ENCODE assay signal across 19 mouse cellular contexts in genomic region chr13:20537053-20537452, GRCm38 (mm10).
A peak's percentile ranks its signal among the peaks of the same experiment; 100 is the strongest.
DNase-seq lines count a peak whose midpoint lies in the region; ATAC-seq and TF ChIP-seq lines count a peak whose summit lies in the region.
"Had no signal": no experiment of that assay in that cellular context is flagged by ENCODE, and none has a peak within 500 bp of the region (broad histone marks: within the 10 kb centered on the region; RNA-seq: fewer than 3 reads in every experiment).

No protein-coding gene starts in this region.

- WGBS in embryonic facial prominence, embryonic 10.5 days = 93% methylated on average over 1 of the region's 1 CpGs

- no peaks in the 10 kb centered on the region for H3K9me3 ChIP-seq in embryonic facial prominence, embryonic 10.5 days
- H3K9me3 ChIP-seq: embryonic facial prominence, embryonic 13.5 days; forebrain, embryonic 12.5 days; heart, embryonic 12.5 days; hindbrain, embryonic 10.5 days; hindbrain, embryonic 15.5 days had no signal

- no peak overlapping the region for H3K4me3 ChIP-seq in left cerebral cortex, adult 2 months
- H3K4me3 ChIP-seq in embryonic facial prominence, embryonic 10.5 days = no peak overlapping the region
- H3K4me3 ChIP-seq: embryonic facial prominence, embryonic 13.5 days; forebrain, embryonic 12.5 days; gastrocnemius, adult 2 months; heart, embryonic 12.5 days; hindbrain, embryonic 10.5 days; hindbrain, embryonic 15.5 days had no signal

- intact Hi-C loops in left cerebral cortex, adult 2 months (cut with DNase I) = loop anchor here (5.0 kb wide), 2 partner anchors 45 to 65 kb away; no protein-coding TSS in a partner anchor

- H3K27me3 ChIP-seq in embryonic facial prominence, embryonic 10.5 days (replicated peaks; ENCODE audit: low read depth, poor library complexity, severe bottlenecking) = no peaks in the 10 kb centered on the region
- H3K27me3 ChIP-seq: embryonic facial prominence, embryonic 13.5 days; forebrain, embryonic 12.5 days; heart, embryonic 12.5 days; hindbrain, embryonic 15.5 days had no signal

- DNase-seq in cerebellum, adult 9-10 months = no peak
- DNase-seq in cerebellum, postnatal 25 days = peak; percentile 25 to 43
- no peak for DNase-seq in cerebellum, adult 11-12 months
- no peak for DNase-seq in left cerebral cortex, adult 2 months (ENCODE audit: extremely low spot score in 1 of 2, low spot score in 2 of 2)
- DNase-seq in left cerebral cortex, adult 11 months (ENCODE audit: low spot score) = no peak
- DNase-seq in embryonic facial prominence, embryonic 10.5 days (ENCODE audit: low spot score) = no peak
- DNase-seq: adrenal gland, postnatal 10 days; B cell, adult 2 months; gastrocnemius, adult 2 months; gastrocnemius, postnatal 25 days; kidney, adult 11 months had no signal

- no peak for TF ChIP-seq CTCF in left cerebral cortex, adult 2 months (IDR thresholded peaks at IDR 0.05)

- no peaks in the 10 kb centered on the region for H3K36me3 ChIP-seq in embryonic facial prominence, embryonic 10.5 days (replicated peaks)
- H3K36me3 ChIP-seq: embryonic facial prominence, embryonic 13.5 days; forebrain, embryonic 12.5 days; heart, embryonic 12.5 days; hindbrain, embryonic 10.5 days; hindbrain, embryonic 15.5 days had no signal

- ATAC-seq in cerebellum, adult (ENCODE audit: insufficient number of reproducible peaks, low FRiP score, low TSS enrichment) = peak; percentile 81
- ATAC-seq: CD4-positive, CD25-positive, alpha-beta regulatory T cell, adult 4 months; forebrain, embryonic 16.5 days had no signal

- no peaks in the 10 kb centered on the region for H3K4me1 ChIP-seq in embryonic facial prominence, embryonic 10.5 days
- H3K4me1 ChIP-seq: embryonic facial prominence, embryonic 13.5 days; forebrain, embryonic 12.5 days; hindbrain, embryonic 10.5 days had no signal

- peak overlapping the region; percentile 90 for H3K27ac ChIP-seq in left cerebral cortex, adult 2 months
- no peak overlapping the region for H3K27ac ChIP-seq in embryonic facial prominence, embryonic 10.5 days (replicated peaks)
- H3K27ac ChIP-seq: embryonic facial prominence, embryonic 13.5 days; forebrain, embryonic 12.5 days; gastrocnemius, adult 2 months; hindbrain, embryonic 10.5 days; hindbrain, embryonic 15.5 days had no signal

Comparison
In these comparisons a context has a peak if more than half of its experiments do, and no peak if none do; other contexts are left out.
1. DNase-seq: peak in cerebellum, postnatal 25 days (2 of 2); none in cerebellum, adult 9-10 months (single experiment), cerebellum, adult 11-12 months (single experiment), left cerebral cortex, adult 2 months (0 of 2), left cerebral cortex, adult 11 months (single experiment) and embryonic facial prominence, embryonic 10.5 days (single experiment).